13 mouse cellular contexts compared by ENCODE assay signal in genomic region chr1:130549160-130549559, GRCm38 (mm10).
A peak's percentile ranks its signal among the peaks of the same experiment; 100 is the strongest.
DNase-seq lines count a peak whose midpoint lies in the region; ATAC-seq and TF ChIP-seq lines count a peak whose summit lies in the region.
"Had no signal": no experiment of that assay in that cellular context is flagged by ENCODE, and none has a peak within 500 bp of the region (broad histone marks: within the 10 kb centered on the region; RNA-seq: fewer than 3 reads in every experiment).

No protein-coding gene starts in this region.

- H3K4me3 ChIP-seq in spleen, adult 2 months (ENCODE audit: extremely low read depth, insufficient read depth, insufficient read length) = no peak overlapping the region
- H3K4me3 ChIP-seq: liver, embryonic 15.5 days had no signal

- 20% methylated on average over 7 of the region's 7 CpGs for WGBS in spleen, adult 2 months

- no peaks in the 10 kb centered on the region for H3K36me3 ChIP-seq in spleen, adult 2 months (ENCODE audit: control insufficient read depth, insufficient read depth, low read length)
- H3K36me3 ChIP-seq: liver, embryonic 15.5 days had no signal

- peak overlapping the region; percentile 82 for H3K27ac ChIP-seq in spleen, adult 2 months (ENCODE audit: insufficient read depth, low read length)
- H3K27ac ChIP-seq: liver, embryonic 15.5 days had no signal

- TF ChIP-seq POLR2A in spleen, adult 2 months (IDR thresholded peaks at IDR 0.05; ENCODE audit: low read depth, low read length) = no peak

- H3K27me3 ChIP-seq in spleen, adult 2 months (ENCODE audit: control insufficient read depth, insufficient read depth, low read length) = no peaks in the 10 kb centered on the region
- H3K27me3 ChIP-seq: liver, embryonic 15.5 days had no signal

- peak; percentile 4 to 12 for DNase-seq in cerebellum, postnatal 14 days
- no peak for DNase-seq in cerebellum, postnatal 25 days
- peak; percentile 96 for DNase-seq in A20 (ENCODE audit: low read depth, low spot score)
- DNase-seq in forelimb bud, embryonic 11.5 days (ENCODE audit: low read depth, low spot score) = peak; percentile 63
- DNase-seq in spleen, adult 2 months (ENCODE audit: low read depth in 1 of 2, low spot score in 2 of 2) = peak; percentile 54 to 68
- DNase-seq in heart, adult 8-10 months (ENCODE audit: low spot score) = no peak
- no peak for DNase-seq in right cerebral cortex, postnatal 36 days (ENCODE audit: low spot score in 2 of 2)
- DNase-seq: cerebellum, adult 9-10 months; heart, adult 11 months; heart, postnatal 4 days had no signal

- peaks cover 23% of the 10 kb centered on the region; the same call in 1 of the 2 replicates for H3K4me1 ChIP-seq in spleen, adult 2 months (ENCODE audit: control insufficient read depth, insufficient read depth, insufficient read length)

- TF ChIP-seq CTCF in spleen, adult 2 months (IDR thresholded peaks at IDR 0.05; ENCODE audit: extremely low read depth, insufficient read depth, insufficient read length, insufficient replicate concordance) = no peak

- ATAC-seq in frontal cortex, adult (ENCODE audit: low TSS enrichment) = no peak
- ATAC-seq: intestine, postnatal 0 days had no signal

Comparison
In these comparisons a context has a peak if more than half of its experiments do, and no peak if none do; other contexts are left out.
1. DNase-seq: peak in cerebellum, postnatal 14 days (2 of 2), A20 (single experiment), forelimb bud, embryonic 11.5 days (single experiment) and spleen, adult 2 months (2 of 2); none in cerebellum, postnatal 25 days (0 of 2), heart, adult 8-10 months (single experiment) and right cerebral cortex, postnatal 36 days (0 of 2).